Mouse (Mus musculus): Measurements from ENCODE around the gene Slc27a5.

Slc27a5 gene

GRCm38 (mm10) chr7:12998053-12998452 is at the start of gene Slc27a5:
TSS of gene Slc27a5 (minus strand) at chr7:12998192.
- DNase-seq (ENCODE audit: low read depth in 2 of 2, low spot score in 2 of 2), result no peak

GRCm38 (mm10) chr7:13046084-13046483 is 48.1 kb upstream of the Slc27a5 start:
- DNase-seq (ENCODE audit: low read depth in 2 of 2, low spot score in 2 of 2), result peak; percentile 60 to 67

GRCm38 (mm10) chr7:13044254-13044625 is 46.2 kb upstream of the Slc27a5 start:
- no peak for DNase-seq (ENCODE audit: low read depth in 2 of 2, low spot score in 2 of 2)

- DNase-seq (ENCODE audit: low read depth in 2 of 2, low spot score in 2 of 2), result no peak
These were observed 45.7 kb upstream of the Slc27a5 start for GRCm38 (mm10) chr7:13043445-13044253.

- no peak for DNase-seq (ENCODE audit: low read depth in 2 of 2, low spot score in 2 of 2)
These were observed 45.1 kb upstream of the Slc27a5 start for GRCm38 (mm10) chr7:13043120-13043444.

- DNase-seq (ENCODE audit: low read depth in 2 of 2, low spot score in 2 of 2), result no peak
These were observed 44.5 kb upstream of the Slc27a5 start for GRCm38 (mm10) chr7:13042511-13042910.

- DNase-seq (ENCODE audit: low read depth in 2 of 2, low spot score in 2 of 2), result no peak
These were observed 43.3 kb upstream of the Slc27a5 start for GRCm38 (mm10) chr7:13041256-13041655.

- DNase-seq (ENCODE audit: low read depth in 2 of 2, low spot score in 2 of 2), result no peak
These were observed 41.2 kb upstream of the Slc27a5 start for GRCm38 (mm10) chr7:13039181-13039580.

- no peak for DNase-seq (ENCODE audit: low read depth in 2 of 2, low spot score in 2 of 2)
These were observed 40.7 kb upstream of the Slc27a5 start for GRCm38 (mm10) chr7:13038621-13039169.

GRCm38 (mm10) chr7:13037901-13038555 is 40.0 kb upstream of the Slc27a5 start, which contains the start of gene Ube2m:
TSS of gene Ube2m (minus strand) at chr7:13038275.
- peak; percentile 99 for DNase-seq (ENCODE audit: low read depth in 2 of 2, low spot score in 2 of 2)

GRCm38 (mm10) chr7:13037366-13037765 is 39.4 kb upstream of the Slc27a5 start:
- no peak for DNase-seq (ENCODE audit: low read depth in 2 of 2, low spot score in 2 of 2)

- DNase-seq (ENCODE audit: low read depth in 2 of 2, low spot score in 2 of 2), result no peak
These were observed 38.8 kb upstream of the Slc27a5 start for GRCm38 (mm10) chr7:13036806-13037205.

GRCm38 (mm10) chr7:13035211-13035855 is 37.3 kb upstream of the Slc27a5 start:
- no peak for DNase-seq (ENCODE audit: low read depth in 2 of 2, low spot score in 2 of 2)

- peak; percentile 96 for DNase-seq (ENCODE audit: low read depth in 2 of 2, low spot score in 2 of 2)
These were observed 36.4 kb upstream of the Slc27a5 start, which contains the start of gene Chmp2a for GRCm38 (mm10) chr7:13034148-13034977. TSS of gene Chmp2a (minus strand) at chr7:13034807.

- no peak for DNase-seq (ENCODE audit: low read depth in 2 of 2, low spot score in 2 of 2)
These were observed 35.6 kb upstream of the Slc27a5 start for GRCm38 (mm10) chr7:13033451-13034147.

- no peak for DNase-seq (ENCODE audit: low read depth in 2 of 2, low spot score in 2 of 2)
These were observed 34.5 kb upstream of the Slc27a5 start for GRCm38 (mm10) chr7:13032541-13032940.

- no peak for DNase-seq (ENCODE audit: low read depth in 2 of 2, low spot score in 2 of 2)
These were observed 34.0 kb upstream of the Slc27a5 start for GRCm38 (mm10) chr7:13031983-13032382.

GRCm38 (mm10) chr7:13031069-13031468 is 33.1 kb upstream of the Slc27a5 start:
- DNase-seq (ENCODE audit: low read depth in 2 of 2, low spot score in 2 of 2), result no peak

- DNase-seq (ENCODE audit: low read depth in 2 of 2, low spot score in 2 of 2), result no peak
These were observed 31.0 kb upstream of the Slc27a5 start for GRCm38 (mm10) chr7:13028986-13029385.

- DNase-seq (ENCODE audit: low read depth in 2 of 2, low spot score in 2 of 2), result no peak
These were observed 27.6 kb upstream of the Slc27a5 start for GRCm38 (mm10) chr7:13025511-13026112.

Measured in CD8-positive naive resting alpha-beta T cell, adult 2 months (primary cell).